Mouse (Mus musculus) bone marrow, adult 2 months (tissue): ENCODE data around the gene Drd3.

Experiments used
- CTCF ChIP-seq: fragments of 200-500 bp; IDR thresholded peaks from 2 replicates; pipeline ENCODE4 v1.5.1; 2011; ENCODE audit warnings: low read length, control low read depth; ENCODE audit not compliant: control insufficient read depth, insufficient read depth
- POLR2A ChIP-seq: fragments of 200-500 bp; IDR thresholded peaks from 2 replicates; pipeline ENCODE4 v1.6.1; 2011; ENCODE audit warnings: low read depth, mild to moderate bottlenecking, control low read depth, low read length, borderline replicate concordance; ENCODE audit not compliant: control insufficient read depth

DNA sequence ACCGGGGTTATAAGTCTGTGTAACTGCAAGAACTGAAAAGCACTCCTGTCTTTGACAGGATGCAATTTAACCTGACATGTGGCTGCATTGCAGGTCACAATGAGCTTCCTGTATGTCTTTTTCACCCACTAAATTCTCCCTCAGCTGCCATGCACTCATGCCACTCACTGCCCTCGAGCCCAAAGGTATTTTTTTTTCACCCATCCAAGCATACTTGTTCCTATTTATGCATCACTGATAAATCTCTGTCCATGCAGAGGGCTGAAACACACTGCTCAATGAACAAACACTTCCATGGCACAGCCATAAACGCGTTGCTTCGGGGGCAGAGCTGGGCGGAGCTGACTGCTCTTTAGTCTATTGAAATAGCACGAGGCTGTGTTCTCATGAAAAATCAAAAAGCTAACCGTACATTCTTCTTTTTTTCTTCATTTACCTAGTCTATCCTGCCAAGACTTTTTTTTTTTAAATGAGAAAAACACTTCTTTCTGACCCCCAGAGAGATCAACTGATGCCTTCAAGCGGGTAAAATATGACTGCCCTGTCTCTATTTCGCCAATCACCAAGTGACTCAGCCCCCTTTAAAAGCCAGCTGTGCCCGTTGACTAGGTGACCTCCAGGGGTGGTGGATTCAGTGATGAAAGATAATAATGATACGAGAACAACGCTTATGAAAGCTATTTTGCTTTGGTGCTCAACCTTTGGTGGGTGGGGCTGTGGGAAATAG lies 45.3 kb upstream of the Drd3 start:
- TF ChIP-seq CTCF (no peak), POLR2A (no peak)
